Mouse (Mus musculus) frontal cortex, adult (tissue): Measurements from ENCODE around the gene Kdm4d.
"Not testable (repeated sequence)": the region's sequence is repeated elsewhere in the genome, so short reads cannot be mapped to it uniquely, and the experiment has no call there.

ENCODE experiments used
- ATAC-seq: cut with Nextera tagmentation; 2 replicates; pipeline ENCODE4 v1.9.2; 2017; ENCODE audit warnings: mild to moderate bottlenecking, moderate library complexity, mixed read lengths; ENCODE audit not compliant: low TSS enrichment

The Kdm4d gene

GRCm38 (mm10) chr9:14451120-14451519 lies 49.2 kb downstream of the Kdm4d start:
- not testable (repeated sequence) for ATAC-seq

GRCm38 (mm10) chr9:14447086-14447485 lies 53.2 kb downstream of the Kdm4d start:
- ATAC-seq: not testable (repeated sequence)

- ATAC-seq: no peak
Observed at GRCm38 (mm10) chr9:14440347-14440746, 59.9 kb downstream of the Kdm4d start.

GRCm38 (mm10) chr9:14433252-14433939 lies 66.9 kb downstream of the Kdm4d start:
- no peak for ATAC-seq
